Mouse (Mus musculus) spleen, postnatal 14 days (tissue): ENCODE measurements at regions not wholly inside any gene's neighbourhood (a gene's known extent, or its start where the extent isn't known, plus 50 kb on each side); places are given as distances from the start of the nearest gene placed in this dataset.
A peak's percentile ranks its signal among the peaks of the same experiment; 100 is the strongest.

Experiments
- DNase-seq, 2 experiments: peaks; one replicate each; pipeline ENCODE4 v3.0.0; 2021 to 2022; ENCODE audit warnings: low spot score in 2 of 2

GRCm38 (mm10) chr6:58752496-58752895 lies 78.8 kb upstream of the Herc3 start:
- DNase-seq = no peak

GRCm38 (mm10) chr6:58756309-58757015 lies 74.8 kb upstream of the Herc3 start:
- no peak for DNase-seq

- DNase-seq = no peak
Observed at GRCm38 (mm10) chr6:58757339-58757738, 73.9 kb upstream of the Herc3 start.

- DNase-seq = peak; percentile 20 to 45
Observed at GRCm38 (mm10) chr6:58770654-58771218, 60.5 kb upstream of the Herc3 start.

- no peak for DNase-seq
Observed at GRCm38 (mm10) chr6:58772014-58772413, 59.3 kb upstream of the Herc3 start.
